Mouse (Mus musculus): ENCODE data around the gene Cdcp2. TPM values are rescaled to one million over a fixed set of nuclear protein-coding genes. Genes with fewer than 3 reads are reported as not detected.
"Not testable (repeated sequence)": the region's sequence is repeated elsewhere in the genome, so short reads cannot be mapped to it uniquely, and the experiment has no call there.

Cdcp2 gene
- total RNA-seq, 2 experiments from 2014 or later: not detected

GRCm38 (mm10) chr4:107091696-107092095, 5.0 kb upstream of the Cdcp2 start:
- no peak for DNase-seq (ENCODE audit: low spot score)

- DNase-seq (ENCODE audit: low spot score): no peak
These were observed 2.1 kb upstream of the Cdcp2 start for GRCm38 (mm10) chr4:107094484-107095187.

- no peak for DNase-seq (ENCODE audit: low spot score)
These were observed 648 bp upstream of the Cdcp2 start for GRCm38 (mm10) chr4:107096043-107096442.

DNA sequence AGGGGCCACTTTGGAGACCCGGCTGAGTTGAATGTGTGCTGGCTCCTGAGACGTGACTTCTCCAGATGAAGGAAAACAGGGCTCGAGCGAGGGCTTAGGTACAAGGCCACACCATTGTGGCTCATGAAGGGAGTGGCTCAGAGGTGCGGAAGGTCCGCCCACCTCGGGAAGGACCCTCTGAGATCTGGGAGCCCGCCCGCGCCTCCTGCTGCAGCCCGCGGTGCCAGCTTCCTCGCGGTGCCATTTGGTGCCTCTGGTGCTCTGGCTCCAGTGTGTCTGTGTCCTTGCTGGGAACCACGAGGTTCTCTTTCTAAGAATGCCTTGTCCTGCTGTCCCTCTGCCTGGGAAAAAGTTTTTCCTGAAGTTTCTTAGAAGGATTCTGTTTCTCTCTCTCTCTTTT, 1.2 kb downstream of the Cdcp2 start:
- DNase-seq (ENCODE audit: low spot score): no peak

DNA sequence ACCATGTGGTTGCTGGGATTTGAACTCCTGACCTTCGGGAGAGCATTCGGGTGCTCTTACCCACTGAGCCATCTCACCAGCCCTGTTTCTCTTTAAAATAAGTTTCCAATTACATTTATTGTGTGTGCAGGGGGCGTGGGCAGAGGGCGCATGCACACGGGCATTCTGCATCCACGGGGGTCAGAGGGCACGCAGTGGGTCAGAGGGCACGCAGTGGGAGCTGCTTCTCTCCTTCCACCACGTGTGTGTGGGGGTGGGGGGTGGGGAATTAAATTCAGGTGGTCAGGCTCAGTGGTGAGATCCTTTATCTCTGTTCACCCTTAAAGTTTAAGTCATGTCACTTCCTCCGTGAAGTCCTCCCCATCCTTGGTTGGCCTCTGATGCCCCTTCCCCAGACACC, 1.7 kb downstream of the Cdcp2 start:
- no peak for DNase-seq (ENCODE audit: low spot score)

DNA sequence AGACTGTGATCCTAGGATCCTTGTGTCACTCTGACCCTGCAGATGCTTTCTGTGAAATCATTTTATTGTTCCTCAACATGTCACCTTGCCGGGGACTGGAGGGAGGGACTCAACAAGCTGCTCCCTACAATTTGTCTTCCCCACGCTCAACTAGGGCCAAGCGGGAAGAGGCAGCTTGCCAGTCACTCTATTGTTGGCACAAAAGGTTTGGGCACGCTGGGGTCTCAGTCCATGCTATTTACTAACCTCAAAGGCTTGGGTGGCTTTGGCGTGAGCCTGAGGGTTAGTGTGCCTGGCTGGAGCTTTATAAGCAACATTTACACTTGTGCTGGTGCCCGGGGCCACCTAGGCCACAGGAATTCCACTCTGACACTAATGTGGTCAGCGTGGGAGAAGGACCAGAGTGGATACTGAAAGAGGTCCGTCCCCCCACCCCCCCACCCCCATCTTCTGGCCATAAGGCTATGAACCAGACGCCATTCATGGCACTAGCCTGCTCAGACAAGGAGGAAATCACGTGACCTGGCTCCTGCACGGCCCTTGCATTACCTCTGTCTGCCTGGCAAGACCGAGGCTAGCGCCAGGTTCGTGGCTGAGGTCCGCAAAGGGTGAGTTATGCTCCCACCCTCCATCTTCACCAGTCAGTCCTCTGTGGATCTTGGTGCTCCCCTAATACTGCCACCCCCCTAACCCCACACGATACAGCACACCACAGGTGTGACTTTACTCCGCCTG, 2.3 kb downstream of the Cdcp2 start:
- no peak for DNase-seq (ENCODE audit: low spot score)

DNA sequence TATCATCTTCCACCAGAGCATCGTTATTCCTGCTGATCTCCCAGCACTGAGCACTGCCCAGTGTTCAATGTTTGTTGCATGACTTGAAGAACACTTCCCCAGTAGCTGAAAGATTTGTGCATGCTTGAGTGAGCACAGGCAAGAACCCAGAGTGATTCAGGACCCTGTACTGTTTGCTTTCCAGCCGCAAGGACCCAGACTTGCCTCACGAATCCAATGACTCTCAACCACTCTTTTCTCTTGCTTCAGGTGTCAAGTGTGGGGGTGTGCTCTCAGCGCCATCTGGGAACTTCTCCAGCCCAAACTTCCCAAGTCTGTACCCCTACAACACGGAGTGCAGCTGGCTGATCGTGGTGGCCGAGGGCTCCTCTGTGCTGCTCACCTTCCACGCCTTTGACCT, 5.5 kb downstream of the Cdcp2 start:
- DNase-seq (ENCODE audit: low spot score): no peak

DNA sequence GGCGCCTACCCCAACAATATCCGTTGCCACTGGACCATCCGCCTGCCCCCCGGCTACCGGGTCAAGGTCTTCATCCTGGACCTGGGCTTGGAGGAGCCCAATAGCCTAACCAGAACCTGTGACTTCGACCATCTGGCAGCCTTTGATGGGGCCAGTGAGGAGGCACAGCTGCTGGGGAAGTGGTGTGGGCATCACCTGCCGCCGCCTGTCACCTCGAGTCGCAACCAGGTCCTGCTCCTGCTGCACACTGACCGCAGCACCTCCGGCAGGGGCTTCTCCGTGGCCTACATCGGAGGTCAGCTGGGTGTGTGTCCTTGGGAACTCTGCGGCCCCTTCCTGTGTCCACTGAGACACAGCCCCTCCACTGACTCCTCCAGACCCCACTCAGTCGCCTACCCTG, 10.1 kb downstream of the Cdcp2 start:
- DNase-seq (ENCODE audit: low spot score): no peak

GRCm38 (mm10) chr4:107108291-107108731, 11.6 kb downstream of the Cdcp2 start:
- no peak for DNase-seq (ENCODE audit: low spot score)

DNA sequence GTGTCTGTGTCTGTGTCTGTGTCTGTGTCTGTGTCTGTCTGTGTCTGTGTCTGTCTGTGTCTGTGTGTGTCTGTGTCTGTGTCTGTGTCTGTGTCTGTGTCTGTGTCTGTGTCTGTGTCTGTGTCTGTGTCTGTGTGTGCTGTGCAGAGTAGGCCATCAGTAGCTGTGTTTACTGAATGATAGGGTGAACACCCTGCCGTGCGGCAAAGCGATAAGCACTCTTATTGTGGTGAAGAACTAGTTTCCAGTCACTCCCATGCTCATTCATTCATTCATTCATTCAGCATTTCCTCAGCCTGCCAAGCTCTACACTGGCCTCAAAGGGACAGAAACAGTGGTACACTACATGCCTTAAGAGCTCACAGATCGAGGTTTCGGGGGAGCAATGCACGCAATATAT, 12.5 kb downstream of the Cdcp2 start:
- DNase-seq (ENCODE audit: low spot score): not testable (repeated sequence)

- DNase-seq (ENCODE audit: low spot score): no peak
These were observed 17.6 kb downstream of the Cdcp2 start for GRCm38 (mm10) chr4:107114278-107114677.

GRCm38 (mm10) chr4:107117741-107118385, 21.2 kb downstream of the Cdcp2 start:
- DNase-seq (ENCODE audit: low spot score): no peak

GRCm38 (mm10) chr4:107119056-107119455, 22.4 kb downstream of the Cdcp2 start:
- DNase-seq (ENCODE audit: low spot score): no peak

GRCm38 (mm10) chr4:107120676-107121075, 24.0 kb downstream of the Cdcp2 start:
- no peak for DNase-seq (ENCODE audit: low spot score)

DNA sequence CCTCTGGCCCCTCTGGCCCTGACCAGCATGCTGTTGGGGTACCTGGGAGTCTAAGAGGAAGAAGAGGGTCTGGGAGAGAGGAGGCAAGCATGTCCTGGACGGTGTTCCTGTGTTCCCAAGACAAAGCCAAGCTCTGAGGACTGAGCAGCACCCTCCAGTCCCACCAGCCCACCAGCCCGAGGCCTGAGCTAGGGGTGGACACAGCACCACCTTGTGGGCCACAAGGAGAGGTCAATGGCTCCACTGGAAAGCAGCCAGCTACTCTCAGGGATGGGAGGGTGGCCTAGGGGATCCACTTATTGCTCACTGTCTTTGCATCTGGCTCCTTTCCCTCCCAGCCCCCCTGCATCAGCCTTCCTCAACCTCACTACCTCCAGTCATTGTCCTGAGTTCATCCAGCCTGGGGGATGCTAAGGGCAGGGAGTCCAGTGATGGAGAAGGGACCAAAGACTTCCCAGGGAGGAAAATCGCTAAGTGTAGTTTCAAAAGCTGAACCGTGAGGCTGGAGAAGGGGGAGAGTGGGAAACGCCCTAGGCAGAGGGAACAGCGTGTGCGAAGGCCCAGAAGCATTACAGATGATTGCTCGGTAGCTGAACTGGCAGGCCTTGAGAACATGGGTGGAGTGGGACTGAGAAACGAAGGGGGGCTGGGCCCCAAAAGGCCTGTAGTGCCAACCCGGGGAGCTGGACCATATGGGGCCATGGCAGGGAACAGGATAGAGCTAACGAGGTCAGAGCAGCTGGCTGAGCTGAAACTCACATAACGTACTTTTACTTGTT, 24.7 kb downstream of the Cdcp2 start:
- peak; percentile 33 for DNase-seq (ENCODE audit: low spot score)

DNA sequence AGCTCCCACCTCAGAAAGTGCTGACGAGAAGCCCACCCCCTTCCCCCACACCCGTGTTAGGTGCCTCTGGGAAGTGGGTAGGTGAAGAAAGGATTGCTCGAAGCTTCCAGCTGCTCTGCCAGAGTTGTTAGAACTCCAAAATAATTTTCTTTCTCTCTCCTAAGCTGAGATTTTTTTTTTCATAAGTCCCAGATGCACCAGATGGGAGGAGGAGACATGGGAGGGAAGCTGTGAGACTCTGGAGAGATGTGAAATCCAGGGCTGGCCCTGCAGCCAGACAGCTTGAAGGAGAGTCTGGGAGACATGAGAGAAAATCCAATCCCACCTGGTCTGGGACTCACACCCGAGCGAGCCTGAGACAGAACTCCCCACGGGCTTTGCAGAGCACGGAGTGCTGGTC, 27.7 kb downstream of the Cdcp2 start:
- DNase-seq (ENCODE audit: low spot score): no peak

GRCm38 (mm10) chr4:107125101-107125500, 28.4 kb downstream of the Cdcp2 start:
- no peak for DNase-seq (ENCODE audit: low spot score)

- no peak for DNase-seq (ENCODE audit: low spot score)
These were observed 29.7 kb downstream of the Cdcp2 start for GRCm38 (mm10) chr4:107126389-107126788.

DNA sequence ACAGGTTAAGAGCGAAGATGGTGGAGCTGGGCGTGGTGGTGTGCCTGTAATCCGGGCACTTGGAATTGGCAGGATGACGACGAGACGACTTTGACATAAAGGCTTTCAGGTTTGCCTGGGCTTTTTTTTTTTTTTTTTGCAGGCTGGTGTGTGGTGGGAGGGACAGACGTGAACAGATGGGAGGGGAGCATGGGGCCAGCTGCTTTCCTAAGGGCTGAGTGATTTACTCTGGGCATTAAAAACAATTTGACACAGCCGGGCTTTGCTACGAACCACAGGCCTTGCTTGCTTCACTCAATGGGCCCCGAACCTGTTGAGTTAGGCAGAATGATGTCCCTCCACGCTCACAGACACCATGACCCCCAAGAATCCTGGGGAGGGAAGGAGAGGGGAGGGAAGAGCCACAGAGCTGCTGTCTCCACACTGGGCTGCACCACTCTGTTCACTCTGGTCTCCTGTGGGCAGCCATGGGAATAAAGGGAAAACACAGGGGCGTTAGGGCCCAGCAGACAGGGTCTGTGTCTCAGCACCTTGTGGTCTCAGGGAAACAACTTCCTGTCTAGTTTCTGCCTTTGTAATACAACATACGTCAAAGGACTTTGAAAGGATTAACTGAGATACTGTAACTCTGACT, 30.3 kb downstream of the Cdcp2 start:
- no peak for DNase-seq (ENCODE audit: low spot score)

DNA sequence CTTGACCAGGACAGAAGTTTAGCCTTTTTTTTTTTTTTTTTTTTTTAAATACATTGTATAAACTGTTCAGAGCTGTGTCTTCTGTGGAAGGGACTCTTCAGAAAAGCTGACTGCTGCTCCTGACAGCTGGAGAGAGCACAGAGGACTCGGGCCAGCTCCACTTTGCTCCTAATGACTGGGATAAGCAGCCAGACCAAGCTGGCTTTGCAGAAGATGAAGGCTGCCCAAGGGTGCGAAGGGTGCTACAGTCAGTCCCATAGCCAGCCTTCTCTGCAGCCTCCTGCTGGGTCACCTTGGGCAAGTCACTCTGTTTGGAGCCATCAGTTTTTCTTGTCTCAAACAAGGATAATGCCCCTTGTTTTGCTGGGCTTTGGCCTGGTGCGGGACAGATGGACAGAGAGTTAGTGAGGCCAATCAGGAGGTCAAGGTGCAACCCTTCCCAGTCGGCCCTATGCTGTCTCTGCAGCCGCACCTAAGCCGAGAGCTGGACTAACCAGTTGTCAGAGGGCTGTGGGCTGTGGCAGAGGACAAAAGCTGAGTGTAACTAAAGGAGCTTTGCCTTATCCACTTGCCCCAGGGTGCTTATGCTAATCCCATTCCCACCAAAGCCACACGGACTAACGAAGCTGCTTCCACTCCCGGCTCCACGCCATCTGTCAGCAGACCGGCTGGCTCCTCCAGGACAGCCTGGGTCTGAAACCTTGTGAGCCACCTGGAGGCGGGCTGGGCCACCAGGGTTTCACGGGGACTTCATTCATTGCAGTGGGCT, 31.4 kb downstream of the Cdcp2 start:
- no peak for DNase-seq (ENCODE audit: low spot score)

DNA sequence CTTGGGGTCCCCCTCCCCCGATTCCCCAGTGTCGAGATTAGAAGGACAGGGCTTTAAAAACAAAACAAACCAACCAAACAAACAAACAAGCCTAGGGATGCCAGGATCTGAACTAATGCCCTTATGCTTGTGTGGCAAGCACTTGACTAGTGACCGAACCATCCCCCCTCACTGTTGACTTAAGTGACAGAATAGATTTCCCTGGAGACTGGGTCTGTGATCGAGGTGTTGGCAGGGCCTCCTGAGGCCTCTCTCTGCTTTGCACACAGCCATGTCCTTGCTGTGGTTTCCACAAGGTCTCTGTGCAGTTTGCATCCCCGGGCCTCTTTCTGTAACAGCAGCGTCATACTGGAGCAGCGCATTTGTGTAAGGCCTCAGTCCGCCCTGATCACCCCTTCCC, 32.7 kb downstream of the Cdcp2 start:
- DNase-seq (ENCODE audit: low spot score): no peak
